Mouse (Mus musculus): ENCODE measurements around the gene Uri1. TPM values are rescaled to one million over a fixed set of nuclear protein-coding genes. Genes with fewer than 3 reads are reported as not detected.

The Uri1 gene
- 10.3 and 11.4 TPM in 2 replicates for polyA plus RNA-seq (2012; rRNA removed)

GRCm38 (mm10) chr7:38023451-38023850, at the start of gene Uri1:
Gene Uri1 (minus strand): TSS chr7:38023551.
- Histone ChIP-seq H3K4me1 (replicated peaks; ENCODE audit: control insufficient read depth, insufficient read depth, low read length) (no peaks in the 10 kb centered on the region), H3K27ac (ENCODE audit: control insufficient read depth, insufficient read depth, low read length) (no peak within 1 kb of the TSS), H3K4me3 (ENCODE audit: control insufficient read depth, insufficient read depth, low read length) (no peak within 1 kb of the TSS), H3K36me3 (ENCODE audit: control insufficient read depth, insufficient read depth, low read length) (no peaks in the 10 kb centered on the region), H3K27me3 (ENCODE audit: control insufficient read depth, insufficient read depth, low read length) (no peaks in the 10 kb centered on the region)
- 95% methylated on average over 8 of the region's 8 CpGs for WGBS
- DNase-seq = no peak
- TF ChIP-seq CTCF (IDR thresholded peaks at IDR 0.05; ENCODE audit: borderline replicate concordance, control insufficient read depth, extremely low read depth, insufficient read depth, low read length, poor library complexity) (no peak), POLR2A (IDR thresholded peaks at IDR 0.05; ENCODE audit: control insufficient read depth, extremely low read depth, insufficient read depth, low read length, poor library complexity) (no peak)

- WGBS = 58% methylated on average over 5 of the region's 5 CpGs
- Histone ChIP-seq H3K4me1 (replicated peaks; ENCODE audit: control insufficient read depth, insufficient read depth, low read length) (no peaks in the 10 kb centered on the region), H3K27ac (ENCODE audit: control insufficient read depth, insufficient read depth, low read length) (no peak overlapping the region), H3K4me3 (ENCODE audit: control insufficient read depth, insufficient read depth, low read length) (no peak overlapping the region), H3K27me3 (ENCODE audit: control insufficient read depth, insufficient read depth, low read length) (no peaks in the 10 kb centered on the region), H3K36me3 (ENCODE audit: control insufficient read depth, insufficient read depth, low read length) (no peaks in the 10 kb centered on the region)
- no peak for DNase-seq
- TF ChIP-seq POLR2A (IDR thresholded peaks at IDR 0.05; ENCODE audit: control insufficient read depth, extremely low read depth, insufficient read depth, low read length, poor library complexity) (no peak), CTCF (IDR thresholded peaks at IDR 0.05; ENCODE audit: borderline replicate concordance, control insufficient read depth, extremely low read depth, insufficient read depth, low read length, poor library complexity) (no peak)
Observed at GRCm38 (mm10) chr7:38071065-38071464, 47.7 kb upstream of the Uri1 start.

- Histone ChIP-seq H3K27ac (ENCODE audit: control insufficient read depth, insufficient read depth, low read length) (no peak overlapping the region), H3K27me3 (ENCODE audit: control insufficient read depth, insufficient read depth, low read length) (no peaks in the 10 kb centered on the region), H3K36me3 (ENCODE audit: control insufficient read depth, insufficient read depth, low read length) (no peaks in the 10 kb centered on the region), H3K4me3 (ENCODE audit: control insufficient read depth, insufficient read depth, low read length) (no peak overlapping the region), H3K4me1 (replicated peaks; ENCODE audit: control insufficient read depth, insufficient read depth, low read length) (no peaks in the 10 kb centered on the region)
- no peak for DNase-seq
- TF ChIP-seq CTCF (IDR thresholded peaks at IDR 0.05; ENCODE audit: borderline replicate concordance, control insufficient read depth, extremely low read depth, insufficient read depth, low read length, poor library complexity) = no peak
- no peak for TF ChIP-seq POLR2A (IDR thresholded peaks at IDR 0.05; ENCODE audit: control insufficient read depth, extremely low read depth, insufficient read depth, low read length, poor library complexity)
- WGBS = 46% methylated on average over 2 of the region's 2 CpGs
Observed at GRCm38 (mm10) chr7:38070663-38071062, 47.3 kb upstream of the Uri1 start.

GRCm38 (mm10) chr7:38064431-38064830, 41.1 kb upstream of the Uri1 start:
- DNase-seq = no peak
- no peaks in the 10 kb centered on the region for H3K36me3 ChIP-seq (ENCODE audit: control insufficient read depth, insufficient read depth, low read length)
- no peak overlapping the region for H3K27ac ChIP-seq (ENCODE audit: control insufficient read depth, insufficient read depth, low read length)
- no peaks in the 10 kb centered on the region for H3K27me3 ChIP-seq (ENCODE audit: control insufficient read depth, insufficient read depth, low read length)
- no peak overlapping the region for H3K4me3 ChIP-seq (ENCODE audit: control insufficient read depth, insufficient read depth, low read length)
- peaks cover 5% of the 10 kb centered on the region for H3K4me1 ChIP-seq (replicated peaks; ENCODE audit: control insufficient read depth, insufficient read depth, low read length)
- TF ChIP-seq POLR2A (IDR thresholded peaks at IDR 0.05; ENCODE audit: control insufficient read depth, extremely low read depth, insufficient read depth, low read length, poor library complexity) (no peak), CTCF (IDR thresholded peaks at IDR 0.05; ENCODE audit: borderline replicate concordance, control insufficient read depth, extremely low read depth, insufficient read depth, low read length, poor library complexity) (no peak)
- 73% methylated on average over 4 of the region's 4 CpGs for WGBS

GRCm38 (mm10) chr7:38061060-38061970, 38.0 kb upstream of the Uri1 start:
- Histone ChIP-seq H3K36me3 (ENCODE audit: control insufficient read depth, insufficient read depth, low read length) (no peaks in the 10 kb centered on the region), H3K4me3 (ENCODE audit: control insufficient read depth, insufficient read depth, low read length) (peak overlapping the region; percentile 46), H3K4me1 (replicated peaks; ENCODE audit: control insufficient read depth, insufficient read depth, low read length) (peaks cover 5% of the 10 kb centered on the region), H3K27ac (ENCODE audit: control insufficient read depth, insufficient read depth, low read length) (no peak overlapping the region), H3K27me3 (ENCODE audit: control insufficient read depth, insufficient read depth, low read length) (no peaks in the 10 kb centered on the region)
- 7% methylated on average over 57 of the region's 57 CpGs for WGBS
- TF ChIP-seq CTCF (IDR thresholded peaks at IDR 0.05; ENCODE audit: borderline replicate concordance, control insufficient read depth, extremely low read depth, insufficient read depth, low read length, poor library complexity) (peak; percentile 95), POLR2A (IDR thresholded peaks at IDR 0.05; ENCODE audit: control insufficient read depth, extremely low read depth, insufficient read depth, low read length, poor library complexity) (no peak)
- peak; percentile 89 for DNase-seq

- Histone ChIP-seq H3K27me3 (ENCODE audit: control insufficient read depth, insufficient read depth, low read length) (no peaks in the 10 kb centered on the region), H3K36me3 (ENCODE audit: control insufficient read depth, insufficient read depth, low read length) (no peaks in the 10 kb centered on the region), H3K4me1 (replicated peaks; ENCODE audit: control insufficient read depth, insufficient read depth, low read length) (peaks cover 5% of the 10 kb centered on the region), H3K4me3 (ENCODE audit: control insufficient read depth, insufficient read depth, low read length) (no peak overlapping the region), H3K27ac (ENCODE audit: control insufficient read depth, insufficient read depth, low read length) (no peak overlapping the region)
- 70% methylated on average over 8 of the region's 8 CpGs for WGBS
- TF ChIP-seq POLR2A (IDR thresholded peaks at IDR 0.05; ENCODE audit: control insufficient read depth, extremely low read depth, insufficient read depth, low read length, poor library complexity) (no peak), CTCF (IDR thresholded peaks at IDR 0.05; ENCODE audit: borderline replicate concordance, control insufficient read depth, extremely low read depth, insufficient read depth, low read length, poor library complexity) (no peak)
- no peak for DNase-seq
Observed at GRCm38 (mm10) chr7:38059636-38060330, 36.4 kb upstream of the Uri1 start.

All from thymus, adult 2 months (tissue).